Mouse (Mus musculus) neutrophil, adult 5-6 weeks (primary cell): ENCODE data around the gene Atp2a1. TPM values are rescaled to one million over a fixed set of nuclear protein-coding genes. Genes with fewer than 3 reads are reported as not detected.

ENCODE experiments used
- ATAC-seq: fragments of 151-379, 151-347 bp; 2 replicates; pipeline ENCODE4 v1.8.0; 2017; ENCODE audit warnings: mild to moderate bottlenecking, moderate TSS enrichment; ENCODE audit not compliant: insufficient number of reproducible peaks, poor library complexity, low FRiP score, severe bottlenecking; ENCODE audit errors: extremely low read depth
- total RNA-seq: library from RNA; stranded (forward); fragments of 200-1000 nt; gene quantifications from 2 replicates; pipeline ENCODE4 v1.2.3, GENCODE M21; 2017

Atp2a1 gene
- total RNA-seq, 1 experiment from 2014 or later = 1.6 TPM

GRCm38 (mm10) chr7:126458225-126458624, 4.7 kb downstream of the Atp2a1 start:
- no peak for ATAC-seq

- ATAC-seq = no peak
Observed at GRCm38 (mm10) chr7:126456382-126457266, 6.3 kb downstream of the Atp2a1 start.

GRCm38 (mm10) chr7:126455242-126455641, 7.7 kb downstream of the Atp2a1 start:
- no peak for ATAC-seq

DNA sequence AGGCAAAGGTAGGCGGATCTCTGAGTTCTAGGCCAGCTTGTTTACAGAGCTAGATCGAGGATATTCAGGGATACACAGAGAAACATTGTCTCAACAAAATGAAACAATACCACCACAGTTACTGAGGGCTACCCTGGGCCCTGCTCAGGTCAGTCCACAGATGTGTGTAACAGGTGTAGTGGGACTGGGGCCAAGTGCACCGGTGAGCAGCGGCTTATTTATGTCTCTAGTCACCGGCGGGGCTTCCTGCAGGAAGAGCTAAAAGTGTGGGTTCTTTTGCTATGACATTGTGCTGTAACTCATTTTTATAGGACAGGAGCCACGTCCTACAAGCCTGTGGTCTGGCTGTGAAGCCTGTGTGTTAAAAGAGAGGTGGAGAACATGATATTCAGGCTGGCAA, 9.0 kb downstream of the Atp2a1 start:
- no peak for ATAC-seq

DNA sequence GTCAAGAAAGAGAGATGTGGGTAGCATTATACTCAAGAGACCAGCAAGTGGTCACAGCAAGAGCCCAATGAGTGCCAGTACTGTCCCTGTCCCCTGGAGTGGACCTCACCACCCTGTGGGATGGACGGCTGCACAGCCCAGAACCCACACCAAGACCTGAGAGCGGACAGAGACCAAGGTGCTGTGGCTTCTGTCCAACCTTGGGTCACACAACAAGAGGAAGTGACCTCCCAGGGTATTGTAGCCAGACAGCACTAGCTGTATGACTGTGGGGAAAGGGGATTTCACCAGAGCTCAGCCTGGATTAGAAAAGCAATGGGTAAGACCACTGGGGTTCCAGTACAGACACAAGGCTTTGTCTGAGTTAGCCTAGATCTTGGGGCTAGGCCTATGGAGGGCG, 10.7 kb downstream of the Atp2a1 start:
- no peak for ATAC-seq

DNA sequence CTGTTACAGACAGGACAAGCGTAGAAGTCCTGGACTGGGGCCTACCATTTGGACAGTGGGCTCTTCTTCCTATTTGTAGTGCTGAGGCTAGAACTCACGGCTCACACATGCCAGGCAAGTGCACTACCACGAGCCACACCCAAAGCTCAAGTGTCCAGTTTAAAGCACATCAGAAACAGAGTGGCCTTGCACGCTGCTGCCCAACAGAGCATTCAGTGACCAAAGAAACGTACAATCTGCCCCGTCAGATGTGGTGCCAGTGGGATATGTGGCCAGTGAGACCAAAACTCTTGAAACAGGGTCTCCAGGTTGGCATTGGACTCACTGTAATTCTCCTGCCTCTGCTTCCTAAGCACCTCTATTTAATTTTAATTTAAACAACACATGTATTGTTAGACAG, 12.3 kb downstream of the Atp2a1 start:
- ATAC-seq = no peak

- no peak for ATAC-seq
Observed at GRCm38 (mm10) chr7:126449991-126450390, 12.9 kb downstream of the Atp2a1 start.

DNA sequence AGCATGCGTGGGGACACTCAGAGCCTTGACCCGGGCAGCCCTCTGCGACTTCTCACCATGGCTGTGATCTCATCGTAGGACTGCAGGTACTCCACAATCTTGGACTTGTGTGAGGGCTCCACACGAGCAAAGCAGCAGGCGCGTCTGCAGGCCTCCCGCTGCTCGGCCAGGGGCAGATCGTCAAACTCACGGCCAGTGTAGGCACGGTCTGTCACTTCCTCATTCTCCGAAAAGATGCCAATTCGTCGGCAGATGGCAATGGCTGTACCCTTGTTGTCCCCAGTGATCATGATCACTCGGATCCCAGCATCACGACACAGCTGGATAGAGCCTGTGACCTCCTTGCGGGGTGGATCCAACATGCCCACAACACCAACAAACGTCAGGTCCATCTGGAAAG, 14.4 kb downstream of the Atp2a1 start:
- ATAC-seq = 0 out of 2 replicates have a peak, but pooled peaks have one; percentile 15

DNA sequence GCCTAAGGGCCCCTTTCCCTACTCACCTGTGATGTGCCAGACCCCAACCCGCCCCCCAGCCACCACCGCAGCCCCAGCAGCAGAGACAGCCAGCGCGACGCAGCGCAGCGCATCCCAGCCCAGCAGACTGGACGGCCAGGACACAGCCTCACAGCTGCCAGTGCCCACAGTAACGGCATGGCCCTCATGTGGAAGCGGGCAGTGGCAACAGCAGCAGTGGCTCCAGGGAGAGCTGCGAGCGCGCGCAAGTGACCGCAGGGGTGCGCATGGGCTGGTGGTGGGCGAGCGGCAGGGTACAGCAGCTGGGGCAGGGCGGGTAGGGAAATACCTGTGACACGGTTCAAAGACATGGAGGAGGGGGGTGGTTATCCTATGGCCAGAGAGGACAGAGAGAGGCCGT, 16.7 kb downstream of the Atp2a1 start:
- no peak for ATAC-seq

DNA sequence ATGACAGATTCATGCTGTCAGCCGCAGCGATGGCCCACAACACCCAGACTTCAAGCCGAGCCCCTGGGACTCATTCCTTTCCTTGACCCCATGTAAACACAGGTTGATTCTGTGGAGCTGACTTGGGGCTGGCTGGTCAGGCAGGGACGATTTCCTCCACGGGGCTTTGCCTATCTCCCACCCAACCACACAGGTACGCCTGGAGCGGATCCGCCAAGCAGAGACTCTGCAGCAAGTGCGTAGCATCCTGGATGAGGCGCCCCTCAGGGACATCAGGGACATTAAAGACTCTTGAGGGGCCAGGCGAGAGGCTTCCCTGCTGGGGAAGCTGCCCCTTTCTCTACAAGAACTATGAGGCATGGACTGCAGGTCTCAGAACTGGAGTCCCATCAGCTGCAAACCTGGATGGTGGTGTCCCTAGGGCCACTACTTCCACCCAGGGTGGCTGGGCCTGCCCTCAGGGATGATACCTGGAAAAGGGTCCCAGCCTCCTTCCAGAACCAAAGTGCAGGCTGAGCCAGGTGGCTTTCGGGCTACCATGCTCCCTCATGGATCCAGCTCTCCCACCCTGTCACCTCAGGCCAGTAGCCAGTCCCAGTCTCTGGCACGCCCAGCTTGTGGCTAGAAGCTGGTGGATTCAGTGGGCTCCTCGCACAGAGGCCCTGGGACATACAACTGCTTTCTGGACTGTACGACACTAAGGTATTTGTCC, 17.6 kb downstream of the Atp2a1 start:
- ATAC-seq = no peak

DNA sequence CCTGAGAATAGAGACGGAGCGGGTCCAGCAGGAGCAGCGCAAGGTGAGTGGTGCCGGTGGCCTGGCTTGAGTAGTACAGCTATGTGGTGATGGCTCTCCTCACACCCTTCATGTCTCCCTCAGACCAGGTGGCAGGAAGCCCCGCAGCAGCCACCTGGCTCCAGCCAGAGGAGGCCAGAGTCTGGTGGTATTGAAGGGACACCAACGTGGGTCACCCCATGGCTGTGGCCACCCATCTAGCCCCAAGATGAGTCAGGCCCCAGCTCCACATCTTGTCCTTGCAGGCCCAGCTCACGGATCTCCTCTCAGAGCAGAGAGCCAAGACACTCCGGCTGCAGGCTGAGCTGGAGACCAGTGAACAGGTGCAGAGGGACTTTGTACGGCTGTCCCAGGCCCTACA, 18.4 kb downstream of the Atp2a1 start:
- no peak for ATAC-seq

DNA sequence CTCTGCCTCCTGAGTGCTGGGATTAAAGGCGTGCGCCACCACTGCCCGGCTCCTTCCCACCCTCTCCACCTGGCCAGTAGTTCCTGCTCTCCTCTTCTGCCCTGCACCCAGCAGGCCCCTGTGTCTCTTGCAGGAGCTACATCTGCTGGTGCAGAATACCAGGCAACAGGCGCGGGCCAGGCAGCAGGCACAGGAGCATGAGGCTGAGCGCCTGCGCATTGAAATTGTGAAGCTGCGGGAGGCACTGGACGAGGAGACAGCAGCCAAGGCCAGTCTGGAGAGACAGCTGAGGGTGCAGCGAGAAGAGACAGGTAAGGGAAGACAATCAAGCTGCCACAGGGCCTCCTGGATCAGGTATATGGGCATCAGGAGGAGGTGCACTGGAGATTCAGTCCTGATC, 18.9 kb downstream of the Atp2a1 start:
- ATAC-seq = no peak

DNA sequence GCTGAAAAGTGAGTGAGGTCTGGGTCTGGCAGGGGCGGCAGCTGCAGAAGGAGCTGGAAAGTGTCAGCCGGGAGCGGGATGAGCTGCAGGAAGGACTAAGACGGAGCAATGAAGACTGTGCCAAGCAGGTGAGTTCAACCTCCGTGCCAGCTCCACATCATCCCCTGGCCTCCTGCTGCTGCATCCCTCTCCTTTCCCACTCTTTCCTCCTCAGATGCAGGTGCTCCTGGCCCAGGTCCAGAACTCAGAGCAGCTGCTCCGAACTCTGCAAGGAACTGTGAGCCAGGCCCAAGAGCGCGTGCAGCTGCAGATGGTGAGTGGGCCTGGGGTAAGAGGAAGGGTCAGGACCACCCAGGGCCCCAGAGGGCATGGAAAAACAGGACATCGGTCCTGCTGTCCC, 22.8 kb downstream of the Atp2a1 start:
- no peak for ATAC-seq

DNA sequence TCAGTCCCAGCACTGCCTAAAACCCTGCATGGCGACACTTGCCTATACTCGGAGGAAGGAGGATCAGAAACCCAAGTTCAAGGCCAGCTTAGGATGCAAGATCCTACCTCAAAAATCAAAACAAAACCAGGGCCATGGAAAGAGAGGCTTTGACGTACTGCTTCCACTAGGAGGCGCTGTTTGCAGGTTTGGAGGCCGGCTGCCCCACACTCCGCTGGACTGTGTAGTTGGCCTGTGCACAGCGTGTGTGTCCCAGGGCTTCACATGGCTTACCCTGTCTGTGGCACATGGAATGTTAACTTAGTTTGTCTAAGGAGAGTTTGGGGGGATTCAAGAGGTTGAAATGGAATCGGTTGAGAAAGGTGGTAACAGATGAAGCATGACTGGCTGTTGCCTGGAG, 26.1 kb downstream of the Atp2a1 start:
- ATAC-seq = peak; percentile 72; the same call in 1 of the 2 replicates

DNA sequence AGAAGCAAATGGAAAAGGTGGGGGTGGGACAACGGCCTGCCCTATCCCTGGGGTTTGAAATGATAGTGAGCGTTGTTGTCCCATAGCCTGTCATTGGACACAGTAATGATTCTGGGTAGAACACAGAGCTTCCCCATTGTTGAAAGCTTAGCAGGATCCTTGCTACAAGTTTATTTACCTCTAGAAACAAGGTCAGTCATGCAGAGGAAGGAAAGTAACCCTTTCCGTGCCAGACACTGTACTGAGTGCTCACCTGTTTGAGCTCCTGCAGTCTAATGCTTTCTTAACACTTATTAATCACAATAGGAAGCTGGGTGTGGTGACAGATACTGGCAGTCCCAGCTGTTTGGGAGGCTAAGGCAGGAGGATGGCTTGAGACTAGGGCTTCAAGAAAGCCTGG, 27.1 kb downstream of the Atp2a1 start:
- no peak for ATAC-seq

DNA sequence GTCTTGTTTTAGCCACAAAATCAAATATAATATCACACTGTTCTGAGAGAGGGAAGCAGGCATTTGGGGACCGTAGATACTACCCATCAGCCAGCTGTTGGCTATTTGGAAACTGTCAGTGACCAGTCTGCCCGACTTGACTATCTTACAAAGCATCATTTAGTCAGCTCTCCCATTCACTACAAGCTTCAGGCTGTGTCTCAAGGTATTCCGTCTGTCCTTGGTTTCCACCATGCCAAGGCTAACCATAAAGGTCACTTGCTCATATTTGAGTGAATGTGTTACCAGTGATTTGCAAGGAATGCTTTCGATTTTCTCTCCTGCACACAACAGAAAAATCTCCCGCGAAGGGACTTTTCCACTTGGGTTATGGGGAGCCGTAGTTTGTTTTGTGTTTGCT, 28.2 kb downstream of the Atp2a1 start:
- no peak for ATAC-seq

DNA sequence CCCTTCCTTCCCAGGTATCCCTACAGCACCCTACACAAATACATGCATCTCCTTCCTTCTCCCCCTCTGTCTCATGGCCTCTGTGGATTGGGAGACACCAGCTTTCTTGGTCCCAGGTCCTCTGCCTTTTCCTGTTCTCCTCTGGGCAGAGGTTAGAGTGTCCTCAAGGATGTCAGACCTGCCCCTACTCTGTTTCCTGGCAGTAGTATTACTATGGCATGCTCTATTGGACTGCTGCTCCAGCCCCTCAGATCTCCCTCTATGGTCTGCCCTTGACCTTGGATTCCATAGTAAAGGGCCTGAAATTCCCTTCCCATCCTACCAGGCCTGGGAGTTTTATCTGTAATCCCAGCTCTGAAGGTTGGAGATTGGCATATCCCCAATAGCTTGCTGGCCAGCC, 32.7 kb downstream of the Atp2a1 start:
- ATAC-seq = no peak

GRCm38 (mm10) chr7:126429503-126429898, 33.4 kb downstream of the Atp2a1 start:
- ATAC-seq = peak; percentile 3; the same call in 1 of the 2 replicates

- peak; percentile 62 for ATAC-seq
Observed at GRCm38 (mm10) chr7:126428631-126429502, 34.0 kb downstream of the Atp2a1 start, which contains the start of gene Rabep2. TSS of gene Rabep2 (plus strand) at chr7:126428759.
